Mouse (Mus musculus) spleen, adult 10 weeks (tissue): ENCODE results near the gene Prkd1. TPM values are rescaled to one million over a fixed set of nuclear protein-coding genes. Genes with fewer than 3 reads are reported as not detected.

Source experiments
- polyA plus RNA-seq: library from polyadenylated mRNA; stranded (reverse); fragments of 350-450 nt; fragmentation: Illumina TruSeq; extraction: RNeasy Lipid Tissue Mini Kit (QIAGEN cat#74804); gene quantifications from one replicate; pipeline ENCODE4 v1.2.3, GENCODE M21; 2015; ENCODE audit warnings: low replicate concordance; ENCODE audit not compliant: insufficient read depth

Prkd1 gene
- 3.3 TPM for polyA plus RNA-seq

GRCm38 (mm10) chr12:50648671-50649541 is at the start of gene Prkd1:
Gene Prkd1 (minus strand): TSS chr12:50649098.

